Mouse (Mus musculus): Measurements from ENCODE around the gene Ddx11.

GRCm38 (mm10) chr17:66073971-66074370 lies 49.3 kb upstream of the Ddx11 start:
- TF ChIP-seq TAL1 (IDR thresholded peaks at IDR 0.05; ENCODE audit: low read length): no peak
- no peak for TF ChIP-seq CTCF (IDR thresholded peaks at IDR 0.05 in 2 of 3, conservative IDR thresholded peaks at IDR 0.05 in 1 of 3; ENCODE audit: control insufficient read depth in 1 of 3, insufficient read depth in 1 of 3, low read depth in 2 of 3, low read length in 3 of 3, poor library complexity in 1 of 3, severe bottlenecking in 1 of 3)
- no peak for TF ChIP-seq JUND (IDR thresholded peaks at IDR 0.05; ENCODE audit: low read depth, low read length)
- no peak for TF ChIP-seq POLR2AphosphoS2 (IDR thresholded peaks at IDR 0.05; ENCODE audit: low read length)
- TF ChIP-seq POLR2A (IDR thresholded peaks at IDR 0.05; ENCODE audit: control insufficient read depth in 1 of 2, insufficient read depth in 1 of 2, low read depth in 1 of 2, low read length in 2 of 2, poor library complexity in 1 of 2): no peak
- TF ChIP-seq HCFC1 (IDR thresholded peaks at IDR 0.05; ENCODE audit: low read depth, low read length): no peak
- no peak for TF ChIP-seq NRF1 (IDR thresholded peaks at IDR 0.05; ENCODE audit: insufficient read depth, low read depth, low read length, poor library complexity, severe bottlenecking)
